Mouse (Mus musculus) myocyte (in vitro differentiated cells): Measurements from ENCODE around the gene Tmem176b.

Experiments used
- E2F4 ChIP-seq: IDR thresholded peaks from one replicate; pipeline ENCODE4 v1.6.1; 2011; ENCODE audit warnings: mild to moderate bottlenecking, control low read depth, moderate library complexity; ENCODE audit not compliant: insufficient read depth
- MAX ChIP-seq: IDR thresholded peaks from one replicate; pipeline ENCODE4 v1.6.1; 2011; ENCODE audit warnings: low read depth, mild to moderate bottlenecking, control low read depth
- MYOD1 ChIP-seq, 3 experiments: IDR thresholded peaks; one replicate each; pipeline ENCODE4 v1.6.1; 2011; ENCODE audit warnings: control low read depth in 2 of 3, low read depth in 2 of 3, mild to moderate bottlenecking in 2 of 3, moderate library complexity in 1 of 3; ENCODE audit not compliant: insufficient read length in 2 of 3, control insufficient read depth in 1 of 3
- MYOG ChIP-seq, 3 experiments: IDR thresholded peaks; one replicate each; pipeline ENCODE4 v1.6.1; 2011; ENCODE audit warnings: control low read depth in 2 of 3, low read depth in 2 of 3, mild to moderate bottlenecking in 2 of 3; ENCODE audit not compliant: insufficient read length in 2 of 3, control insufficient read depth in 1 of 3, insufficient read depth in 1 of 3
- POLR2A ChIP-seq: IDR thresholded peaks from one replicate; pipeline ENCODE4 v1.6.1; 2011; ENCODE audit warnings: low read depth, mild to moderate bottlenecking, control low read depth, moderate library complexity; ENCODE audit not compliant: insufficient read length
- POLR2AphosphoS2 ChIP-seq: IDR thresholded peaks from one replicate; pipeline ENCODE4 v1.6.1; 2011; ENCODE audit warnings: low read depth, control low read depth; ENCODE audit not compliant: insufficient read length
- TCF12 ChIP-seq: IDR thresholded peaks from one replicate; pipeline ENCODE4 v1.6.1; 2011; ENCODE audit warnings: mild to moderate bottlenecking, control low read depth; ENCODE audit not compliant: poor library complexity, insufficient read depth, severe bottlenecking
- TCF3 ChIP-seq: IDR thresholded peaks from one replicate; pipeline ENCODE4 v1.6.1; 2011; ENCODE audit warnings: low read depth, control low read depth; ENCODE audit not compliant: insufficient read length
- USF1 ChIP-seq: IDR thresholded peaks from one replicate; pipeline ENCODE4 v1.6.1; 2011; ENCODE audit warnings: low read depth, mild to moderate bottlenecking, control low read depth, moderate library complexity

DNA sequence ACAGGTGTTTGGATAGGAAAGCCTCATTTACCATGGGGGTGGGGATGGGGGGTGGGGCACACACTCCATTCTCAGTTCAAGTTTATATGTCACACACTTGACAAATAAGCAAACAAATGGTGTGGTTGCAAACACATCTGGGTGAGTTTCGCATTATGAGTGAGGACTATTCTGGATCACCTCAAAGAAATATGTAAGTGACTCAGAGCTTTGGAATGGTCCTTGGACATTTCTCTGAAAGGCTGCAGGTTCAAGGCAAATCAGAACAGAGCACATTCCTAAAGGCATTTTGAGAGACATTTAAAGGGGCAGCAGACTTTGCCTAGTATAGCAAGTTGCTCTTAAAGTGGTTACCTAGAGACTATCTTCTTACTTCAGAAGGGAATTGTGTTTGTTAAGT lies 12.3 kb downstream of the Tmem176b start:
- TF ChIP-seq POLR2AphosphoS2: no peak
- TF ChIP-seq MYOD1 (IDR thresholded peaks at IDR 0.05; ENCODE audit: control insufficient read depth in 1 of 3, insufficient read length in 2 of 3, low read depth in 2 of 3): no peak
- no peak for TF ChIP-seq POLR2A
- TF ChIP-seq MAX: no peak
- no peak for TF ChIP-seq TCF12
- no peak for TF ChIP-seq TCF3
- TF ChIP-seq USF1: no peak
- no peak for TF ChIP-seq E2F4
- TF ChIP-seq MYOG (IDR thresholded peaks at IDR 0.05; ENCODE audit: control insufficient read depth in 1 of 3, insufficient read depth in 1 of 3, insufficient read length in 2 of 3, low read depth in 2 of 3): no peak
